Mouse (Mus musculus) telencephalon, adult 2 months (tissue): ENCODE measurements around the gene Casz1.
A peak's percentile ranks its signal among the peaks of the same experiment; 100 is the strongest.

Experiments used
- DNase-seq: peaks from one replicate; pipeline ENCODE4 v3.0.0-alpha.2; 2011; ENCODE audit warnings: low read depth, low spot score

The Casz1 gene

GRCm38 (mm10) chr4:148878192-148878983, 74.2 kb downstream of the Casz1 start:
- no peak for DNase-seq

- DNase-seq: no peak
These were observed 74.9 kb downstream of the Casz1 start for GRCm38 (mm10) chr4:148878984-148879610.

- no peak for DNase-seq
These were observed 75.4 kb downstream of the Casz1 start for GRCm38 (mm10) chr4:148879631-148880030.

- no peak for DNase-seq
These were observed 76.9 kb downstream of the Casz1 start for GRCm38 (mm10) chr4:148881001-148881669.

- no peak for DNase-seq
These were observed 77.6 kb downstream of the Casz1 start for GRCm38 (mm10) chr4:148881838-148882237.

GRCm38 (mm10) chr4:148882360-148882929, 78.2 kb downstream of the Casz1 start:
- no peak for DNase-seq

GRCm38 (mm10) chr4:148884596-148884995, 80.4 kb downstream of the Casz1 start:
- DNase-seq: no peak

GRCm38 (mm10) chr4:148885401-148885800, 81.2 kb downstream of the Casz1 start:
- DNase-seq: no peak

- no peak for DNase-seq
These were observed 81.8 kb downstream of the Casz1 start for GRCm38 (mm10) chr4:148885921-148886540.

- no peak for DNase-seq
These were observed 84.0 kb downstream of the Casz1 start for GRCm38 (mm10) chr4:148888229-148888628.

GRCm38 (mm10) chr4:148889011-148889410, 84.8 kb downstream of the Casz1 start:
- no peak for DNase-seq

GRCm38 (mm10) chr4:148890442-148890841, 86.2 kb downstream of the Casz1 start:
- DNase-seq: no peak

- no peak for DNase-seq
These were observed 86.9 kb downstream of the Casz1 start for GRCm38 (mm10) chr4:148890892-148891838.

- DNase-seq: no peak
These were observed 91.9 kb downstream of the Casz1 start for GRCm38 (mm10) chr4:148896125-148896524.

GRCm38 (mm10) chr4:148899927-148900294, 95.7 kb downstream of the Casz1 start:
- DNase-seq: no peak

- peak; percentile 19 for DNase-seq
These were observed 96.3 kb downstream of the Casz1 start for GRCm38 (mm10) chr4:148900295-148901211.

GRCm38 (mm10) chr4:148901275-148902052, 97.2 kb downstream of the Casz1 start:
- DNase-seq: no peak

- DNase-seq: no peak
These were observed 98.9 kb downstream of the Casz1 start for GRCm38 (mm10) chr4:148902919-148903727.
